Mouse (Mus musculus): ENCODE results near the gene B2m. TPM values are rescaled to one million over a fixed set of nuclear protein-coding genes. Genes with fewer than 3 reads are reported as not detected.

B2m gene
- polyA plus RNA-seq, 1 experiment, result 609 TPM

GRCm38 (mm10) chr2:122141332-122141967, 6.0 kb upstream of the B2m start:
- H3K4me1 ChIP-seq (ENCODE audit: control insufficient read depth, insufficient read depth, low read length), result no peaks in the 10 kb centered on the region; the same call in 1 of the 2 replicates
- no peak overlapping the region for H3K27ac ChIP-seq (ENCODE audit: control insufficient read depth, insufficient read depth, low read depth, low read length, poor library complexity)
- TF ChIP-seq CTCF (IDR thresholded peaks at IDR 0.05; ENCODE audit: control insufficient read depth, insufficient read depth, low read length) (no peak), POLR2A (IDR thresholded peaks at IDR 0.05; ENCODE audit: borderline replicate concordance, control insufficient read depth, low read depth, low read length) (no peak)
- WGBS, result 79% methylated on average over 5 of the region's 5 CpGs
- H3K4me3 ChIP-seq (replicated peaks; ENCODE audit: control insufficient read depth, low read depth, low read length), result no peak overlapping the region

- no peak for TF ChIP-seq POLR2A (IDR thresholded peaks at IDR 0.05; ENCODE audit: borderline replicate concordance, control insufficient read depth, low read depth, low read length)
- Histone ChIP-seq H3K4me1 (ENCODE audit: control insufficient read depth, insufficient read depth, low read length) (peaks cover 2% of the 10 kb centered on the region; the same call in 1 of the 2 replicates), H3K4me3 (replicated peaks; ENCODE audit: control insufficient read depth, low read depth, low read length) (no peak overlapping the region), H3K27ac (ENCODE audit: control insufficient read depth, insufficient read depth, low read depth, low read length, poor library complexity) (peak overlapping the region; percentile 23; the same call in 1 of the 2 replicates)
- WGBS, result 58% methylated on average over 3 of the region's 3 CpGs
These were observed 4.4 kb upstream of the B2m start for GRCm38 (mm10) chr2:122143111-122143510.

- TF ChIP-seq POLR2A (IDR thresholded peaks at IDR 0.05; ENCODE audit: borderline replicate concordance, control insufficient read depth, low read depth, low read length) (no peak), CTCF (IDR thresholded peaks at IDR 0.05; ENCODE audit: control insufficient read depth, insufficient read depth, low read length) (no peak)
These were observed 1.7 kb upstream of the B2m start for GRCm38 (mm10) chr2:122145756-122146155.

GRCm38 (mm10) chr2:122146687-122147086, 799 bp upstream of the B2m start:
- Histone ChIP-seq H3K27ac (ENCODE audit: control insufficient read depth, insufficient read depth, low read depth, low read length, poor library complexity) (peak overlapping the region; percentile 90), H3K4me3 (replicated peaks; ENCODE audit: control insufficient read depth, low read depth, low read length) (peak overlapping the region; percentile 64), H3K4me1 (ENCODE audit: control insufficient read depth, insufficient read depth, low read length) (peaks cover 4% of the 10 kb centered on the region; the same call in 1 of the 2 replicates)
- no peak for TF ChIP-seq CTCF (IDR thresholded peaks at IDR 0.05; ENCODE audit: control insufficient read depth, insufficient read depth, low read length)
- 0 out of 2 replicates have a peak, but pooled peaks have one; percentile 21 for TF ChIP-seq POLR2A (IDR thresholded peaks at IDR 0.05; ENCODE audit: borderline replicate concordance, control insufficient read depth, low read depth, low read length)
- WGBS, result 10% methylated on average over 6 of the region's 6 CpGs

More at GRCm38 (mm10) chr2:122145756-122146155, 1.7 kb upstream of the B2m start:
- Histone ChIP-seq H3K4me1 (ENCODE audit: control insufficient read depth, insufficient read depth, low read length) (peaks cover 2% of the 10 kb centered on the region; the same call in 1 of the 2 replicates), H3K27ac (ENCODE audit: control insufficient read depth, insufficient read depth, low read depth, low read length, poor library complexity) (no peak overlapping the region), H3K4me3 (replicated peaks; ENCODE audit: control insufficient read depth, low read depth, low read length) (no peak overlapping the region)
- 16% methylated on average over 4 of the region's 4 CpGs for WGBS

GRCm38 (mm10) chr2:122148242-122148917, 894 bp downstream of the B2m start:
- Histone ChIP-seq H3K27ac (ENCODE audit: control insufficient read depth, insufficient read depth, low read depth, low read length, poor library complexity) (peak overlapping the region; percentile 96), H3K4me3 (replicated peaks; ENCODE audit: control insufficient read depth, low read depth, low read length) (peak overlapping the region; percentile 86), H3K4me1 (ENCODE audit: control insufficient read depth, insufficient read depth, low read length) (peaks cover 6% of the 10 kb centered on the region; the same call in 1 of the 2 replicates)
- 1% methylated on average over 18 of the region's 18 CpGs for WGBS
- TF ChIP-seq CTCF (IDR thresholded peaks at IDR 0.05; ENCODE audit: control insufficient read depth, insufficient read depth, low read length) (no peak), POLR2A (IDR thresholded peaks at IDR 0.05; ENCODE audit: borderline replicate concordance, control insufficient read depth, low read depth, low read length) (no peak)

GRCm38 (mm10) chr2:122149316-122149715, 1.8 kb downstream of the B2m start:
- peak overlapping the region; percentile 86 for H3K4me3 ChIP-seq (replicated peaks; ENCODE audit: control insufficient read depth, low read depth, low read length)
- H3K27ac ChIP-seq (ENCODE audit: control insufficient read depth, insufficient read depth, low read depth, low read length, poor library complexity), result no peak overlapping the region
- 6% methylated on average over 6 of the region's 6 CpGs for WGBS
- no peak for TF ChIP-seq POLR2A (IDR thresholded peaks at IDR 0.05; ENCODE audit: borderline replicate concordance, control insufficient read depth, low read depth, low read length)
- TF ChIP-seq CTCF (IDR thresholded peaks at IDR 0.05; ENCODE audit: control insufficient read depth, insufficient read depth, low read length), result no peak
- H3K4me1 ChIP-seq (ENCODE audit: control insufficient read depth, insufficient read depth, low read length), result peaks cover 6% of the 10 kb centered on the region; the same call in 1 of the 2 replicates

- WGBS, result 14% methylated on average over 3 of the region's 3 CpGs
- TF ChIP-seq CTCF (IDR thresholded peaks at IDR 0.05; ENCODE audit: control insufficient read depth, insufficient read depth, low read length) (no peak), POLR2A (IDR thresholded peaks at IDR 0.05; ENCODE audit: borderline replicate concordance, control insufficient read depth, low read depth, low read length) (no peak)
- Histone ChIP-seq H3K4me1 (ENCODE audit: control insufficient read depth, insufficient read depth, low read length) (peaks cover 6% of the 10 kb centered on the region; the same call in 1 of the 2 replicates), H3K27ac (ENCODE audit: control insufficient read depth, insufficient read depth, low read depth, low read length, poor library complexity) (no peak overlapping the region), H3K4me3 (replicated peaks; ENCODE audit: control insufficient read depth, low read depth, low read length) (peak overlapping the region; percentile 86)
These were observed 2.2 kb downstream of the B2m start for GRCm38 (mm10) chr2:122149716-122150115.

GRCm38 (mm10) chr2:122151221-122151620, 3.7 kb downstream of the B2m start:
- no peak overlapping the region for H3K4me3 ChIP-seq (replicated peaks; ENCODE audit: control insufficient read depth, low read depth, low read length)
- no peak overlapping the region for H3K27ac ChIP-seq (ENCODE audit: control insufficient read depth, insufficient read depth, low read depth, low read length, poor library complexity)
- WGBS, result 78% methylated on average over 1 of the region's 1 CpGs
- TF ChIP-seq CTCF (IDR thresholded peaks at IDR 0.05; ENCODE audit: control insufficient read depth, insufficient read depth, low read length) (no peak), POLR2A (IDR thresholded peaks at IDR 0.05; ENCODE audit: borderline replicate concordance, control insufficient read depth, low read depth, low read length) (no peak)
- H3K4me1 ChIP-seq (ENCODE audit: control insufficient read depth, insufficient read depth, low read length), result peaks cover 12% of the 10 kb centered on the region; the same call in 1 of the 2 replicates

Measured in bone marrow, adult 2 months (tissue).